Mouse (Mus musculus) myocyte (in vitro differentiated cells): ENCODE results near the gene Etv1. TPM values are rescaled to one million over a fixed set of nuclear protein-coding genes. Genes with fewer than 3 reads are reported as not detected.
A peak's percentile ranks its signal among the peaks of the same experiment; 100 is the strongest.

Experiments used
- H3K27me3 ChIP-seq: one replicate; pipeline ENCODE4 v1.6.1; 2011; ENCODE audit not compliant: control insufficient read depth, insufficient read depth, insufficient read length
- H3K36me3 ChIP-seq: one replicate; pipeline ENCODE4 v1.6.1; 2011; ENCODE audit not compliant: control insufficient read depth, insufficient read depth
- H3K4me2 ChIP-seq: one replicate; pipeline ENCODE4 v1.6.1; 2011; ENCODE audit warnings: low read depth, control low read depth
- H3K4me3 ChIP-seq: one replicate; pipeline ENCODE4 v1.5.1; 2011; ENCODE audit warnings: mild to moderate bottlenecking, control low read depth, moderate library complexity
- H3K79me2 ChIP-seq: one replicate; pipeline ENCODE4 v1.6.1; 2011; ENCODE audit not compliant: control insufficient read depth, insufficient read depth
- H3ac ChIP-seq: one replicate; pipeline ENCODE4 v1.6.1; 2011; ENCODE audit not compliant: control insufficient read depth, insufficient read length
- CEBPB ChIP-seq: IDR thresholded peaks from 2 replicates; pipeline ENCODE4 v1.6.1; 2011; ENCODE audit warnings: mild to moderate bottlenecking, moderate library complexity; ENCODE audit not compliant: poor library complexity, insufficient read depth, severe bottlenecking
- E2F4 ChIP-seq: IDR thresholded peaks from one replicate; pipeline ENCODE4 v1.6.1; 2011; ENCODE audit warnings: mild to moderate bottlenecking, control low read depth, moderate library complexity; ENCODE audit not compliant: insufficient read depth
- MAX ChIP-seq: IDR thresholded peaks from one replicate; pipeline ENCODE4 v1.6.1; 2011; ENCODE audit warnings: low read depth, mild to moderate bottlenecking, control low read depth
- MYOD1 ChIP-seq, 3 experiments: IDR thresholded peaks; one replicate each; pipeline ENCODE4 v1.6.1; 2011; ENCODE audit warnings: control low read depth in 2 of 3, low read depth in 2 of 3, mild to moderate bottlenecking in 2 of 3, moderate library complexity in 1 of 3; ENCODE audit not compliant: insufficient read length in 2 of 3, control insufficient read depth in 1 of 3
- MYOG ChIP-seq, 3 experiments: IDR thresholded peaks; one replicate each; pipeline ENCODE4 v1.6.1; 2011; ENCODE audit warnings: control low read depth in 2 of 3, low read depth in 2 of 3, mild to moderate bottlenecking in 2 of 3; ENCODE audit not compliant: insufficient read length in 2 of 3, control insufficient read depth in 1 of 3, insufficient read depth in 1 of 3
- POLR2A ChIP-seq: IDR thresholded peaks from one replicate; pipeline ENCODE4 v1.6.1; 2011; ENCODE audit warnings: low read depth, mild to moderate bottlenecking, control low read depth, moderate library complexity; ENCODE audit not compliant: insufficient read length
- POLR2AphosphoS2 ChIP-seq: IDR thresholded peaks from one replicate; pipeline ENCODE4 v1.6.1; 2011; ENCODE audit warnings: low read depth, control low read depth; ENCODE audit not compliant: insufficient read length
- REST ChIP-seq: IDR thresholded peaks from one replicate; pipeline ENCODE4 v1.6.1; 2011; ENCODE audit warnings: mild to moderate bottlenecking, control low read depth, moderate library complexity; ENCODE audit not compliant: insufficient read depth, insufficient read length
- SRF ChIP-seq: IDR thresholded peaks from one replicate; pipeline ENCODE4 v1.6.1; 2011; ENCODE audit warnings: low read depth; ENCODE audit not compliant: control insufficient read depth, insufficient read length
- TCF12 ChIP-seq: IDR thresholded peaks from one replicate; pipeline ENCODE4 v1.6.1; 2011; ENCODE audit warnings: mild to moderate bottlenecking, control low read depth; ENCODE audit not compliant: poor library complexity, insufficient read depth, severe bottlenecking
- TCF3 ChIP-seq: IDR thresholded peaks from one replicate; pipeline ENCODE4 v1.6.1; 2011; ENCODE audit warnings: low read depth, control low read depth; ENCODE audit not compliant: insufficient read length
- USF1 ChIP-seq: IDR thresholded peaks from one replicate; pipeline ENCODE4 v1.6.1; 2011; ENCODE audit warnings: low read depth, mild to moderate bottlenecking, control low read depth, moderate library complexity
- polyA plus RNA-seq: library from polyadenylated mRNA; unstranded; fragments of >200 nt; fragmentation: generic; extraction: Trizol; gene quantifications from one replicate; pipeline ENCODE4 v1.2.1, GENCODE M21; 2012; ENCODE audit warnings: missing spikeins

The Etv1 gene
- 4.4 TPM for polyA plus RNA-seq

GRCm38 (mm10) chr12:38779186-38779777, at the start of gene Etv1:
Gene Etv1, plus strand, starts transcription at chr12:38779380.
- TF ChIP-seq SRF = no peak
- peak within 1 kb of the TSS; percentile 74 for H3K4me2 ChIP-seq
- no peaks in the 10 kb centered on the region for H3K79me2 ChIP-seq
- peak within 1 kb of the TSS; percentile 58 for H3K4me3 ChIP-seq
- no peak within 1 kb of the TSS for H3ac ChIP-seq
- H3K36me3 ChIP-seq = no peaks in the 10 kb centered on the region
- H3K27me3 ChIP-seq = no peaks in the 10 kb centered on the region

- Histone ChIP-seq H3K4me2 (no peak overlapping the region), H3K36me3 (no peaks in the 10 kb centered on the region), H3K4me3 (no peak overlapping the region), H3K79me2 (no peaks in the 10 kb centered on the region), H3ac (no peak overlapping the region), H3K27me3 (no peaks in the 10 kb centered on the region)
- no peak for TF ChIP-seq POLR2A
These were observed 49.5 kb upstream of the Etv1 start for GRCm38 (mm10) chr12:38729661-38730060.

- H3K79me2 ChIP-seq = no peaks in the 10 kb centered on the region
- no peak overlapping the region for H3K4me2 ChIP-seq
- H3ac ChIP-seq = no peak overlapping the region
- no peaks in the 10 kb centered on the region for H3K27me3 ChIP-seq
- H3K4me3 ChIP-seq = no peak overlapping the region
- TF ChIP-seq TCF3 (no peak), SRF (no peak), REST (no peak), POLR2A (no peak), POLR2AphosphoS2 (no peak)
- no peaks in the 10 kb centered on the region for H3K36me3 ChIP-seq
These were observed 48.4 kb upstream of the Etv1 start for GRCm38 (mm10) chr12:38730791-38731190.

GRCm38 (mm10) chr12:38759322-38759721, 19.9 kb upstream of the Etv1 start:
- Histone ChIP-seq H3K36me3 (no peaks in the 10 kb centered on the region), H3K4me3 (no peak overlapping the region), H3K27me3 (no peaks in the 10 kb centered on the region), H3K79me2 (no peaks in the 10 kb centered on the region), H3K4me2 (no peak overlapping the region), H3ac (no peak overlapping the region)
- no peak for TF ChIP-seq POLR2A

- TF ChIP-seq MYOD1 (IDR thresholded peaks at IDR 0.05; ENCODE audit: control insufficient read depth in 1 of 3, insufficient read length in 2 of 3, low read depth in 2 of 3) (peak in 2 of 3 experiments; percentile 18 to 39), MYOG (IDR thresholded peaks at IDR 0.05; ENCODE audit: control insufficient read depth in 1 of 3, insufficient read depth in 1 of 3, insufficient read length in 2 of 3, low read depth in 2 of 3) (no peak)
- Histone ChIP-seq H3K79me2 (no peaks in the 10 kb centered on the region), H3K4me3 (peak overlapping the region; percentile 58), H3K36me3 (no peaks in the 10 kb centered on the region), H3K4me2 (peak overlapping the region; percentile 74), H3ac (no peak overlapping the region), H3K27me3 (no peaks in the 10 kb centered on the region)
These were observed 1.9 kb upstream of the Etv1 start for GRCm38 (mm10) chr12:38777316-38777715.

GRCm38 (mm10) chr12:38777957-38778298, 1.3 kb upstream of the Etv1 start:
- H3K27me3 ChIP-seq = no peaks in the 10 kb centered on the region
- no peak for TF ChIP-seq TCF12
- TF ChIP-seq REST = no peak
- no peak for TF ChIP-seq TCF3
- no peak for TF ChIP-seq MAX
- no peak for TF ChIP-seq USF1
- no peak for TF ChIP-seq POLR2A
- no peak for TF ChIP-seq CEBPB
- no peak overlapping the region for H3ac ChIP-seq
- no peaks in the 10 kb centered on the region for H3K36me3 ChIP-seq
- H3K4me3 ChIP-seq = peak overlapping the region; percentile 58
- peak overlapping the region; percentile 74 for H3K4me2 ChIP-seq
- no peaks in the 10 kb centered on the region for H3K79me2 ChIP-seq

DNA sequence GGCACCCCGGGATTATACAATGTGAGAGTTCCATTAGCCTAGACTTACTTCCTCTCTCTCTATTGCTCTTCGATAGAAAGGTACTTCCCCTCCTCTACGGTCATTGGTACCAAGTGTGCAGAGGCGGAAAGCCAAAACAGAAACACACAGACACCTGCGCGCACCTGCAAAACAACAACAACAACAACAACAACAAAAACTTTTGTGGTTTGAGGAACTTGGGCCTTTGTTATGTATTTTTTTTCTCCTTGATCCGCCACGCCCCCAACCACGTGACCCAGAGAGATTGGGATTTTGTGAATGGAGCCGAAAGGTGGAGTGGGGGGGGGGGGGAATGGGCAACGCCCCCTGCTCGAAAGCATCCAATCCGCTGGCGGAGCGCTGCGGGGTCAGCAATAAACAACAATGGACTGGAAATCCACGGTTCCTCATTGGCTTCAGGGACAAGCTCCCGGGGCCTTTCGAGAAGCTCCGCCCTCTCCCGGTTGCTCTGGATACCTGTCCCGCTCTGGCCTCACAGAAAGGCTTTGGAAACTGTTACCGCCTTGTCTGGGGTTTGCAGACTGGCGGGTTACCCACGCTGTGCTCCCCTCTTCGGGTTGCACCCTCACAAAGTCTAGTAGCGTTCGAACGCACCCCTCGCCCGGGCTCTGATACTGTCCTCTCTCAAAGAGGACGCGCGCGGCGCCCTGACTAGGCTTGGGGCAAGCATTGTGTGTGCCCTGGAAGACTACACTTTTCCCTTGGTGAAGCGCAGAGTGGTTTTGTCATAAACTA, 693 bp upstream of the Etv1 start:
- H3ac ChIP-seq = no peak overlapping the region
- H3K4me3 ChIP-seq = peak overlapping the region; percentile 58
- no peaks in the 10 kb centered on the region for H3K79me2 ChIP-seq
- TF ChIP-seq REST (no peak), USF1 (peak; percentile 92), MAX (no peak), MYOD1 (IDR thresholded peaks at IDR 0.05; ENCODE audit: control insufficient read depth in 1 of 3, insufficient read length in 2 of 3, low read depth in 2 of 3) (no peak), POLR2A (peak; percentile 51), POLR2AphosphoS2 (no peak), E2F4 (no peak)
- H3K36me3 ChIP-seq = no peaks in the 10 kb centered on the region
- peak overlapping the region; percentile 74 for H3K4me2 ChIP-seq
- no peaks in the 10 kb centered on the region for H3K27me3 ChIP-seq
